Mouse (Mus musculus) adrenal gland, adult 2 months (tissue): ENCODE data around the gene R3hdml. TPM values are rescaled to one million over a fixed set of nuclear protein-coding genes. Genes with fewer than 3 reads are reported as not detected.

Experiments
- DNase-seq: peaks from one replicate; pipeline ENCODE4 v3.0.0; 2021
- polyA plus RNA-seq: library from polyadenylated mRNA; depleted of rRNA; stranded (reverse); fragments of >200 nt; gene quantifications from 2 replicates; pipeline ENCODE4 v1.2.3, GENCODE M21; 2012
- total RNA-seq, 2 experiments: library from RNA; stranded (reverse); gene quantifications; 2 replicates each; pipeline ENCODE4 v1.2.3; 2021

Gene R3hdml
- total and polyA plus RNA-seq, 3 experiments, result not detected

- DNase-seq, result peak; percentile 96
These were observed 19.7 kb upstream of the R3hdml start, which contains the start of gene Fitm2 for GRCm38 (mm10) chr2:163472466-163472851. Fitm2 (minus strand) TSS chr2:163472629.

GRCm38 (mm10) chr2:163480191-163480825 lies 11.8 kb upstream of the R3hdml start:
- DNase-seq, result peak; percentile 56

GRCm38 (mm10) chr2:163481539-163482029 lies 10.5 kb upstream of the R3hdml start:
- no peak for DNase-seq

GRCm38 (mm10) chr2:163487360-163487759 lies 4.8 kb upstream of the R3hdml start:
- no peak for DNase-seq

- DNase-seq, result no peak
These were observed 2.3 kb upstream of the R3hdml start for GRCm38 (mm10) chr2:163489725-163490291.

GRCm38 (mm10) chr2:163490656-163491055 lies 1.5 kb upstream of the R3hdml start:
- no peak for DNase-seq

- no peak for DNase-seq
These were observed 767 bp upstream of the R3hdml start for GRCm38 (mm10) chr2:163491351-163491750.

GRCm38 (mm10) chr2:163493031-163493430 lies 913 bp downstream of the R3hdml start:
- no peak for DNase-seq

GRCm38 (mm10) chr2:163493976-163494375 lies 1.9 kb downstream of the R3hdml start:
- DNase-seq, result peak; percentile 9

GRCm38 (mm10) chr2:163494456-163494855 lies 2.3 kb downstream of the R3hdml start:
- DNase-seq, result no peak

- DNase-seq, result no peak
These were observed 10.1 kb downstream of the R3hdml start for GRCm38 (mm10) chr2:163502219-163502618.

GRCm38 (mm10) chr2:163503191-163503590 lies 11.1 kb downstream of the R3hdml start:
- DNase-seq, result no peak

- no peak for DNase-seq
These were observed 14.3 kb downstream of the R3hdml start, which contains the start of gene Hnf4a for GRCm38 (mm10) chr2:163506300-163507004. Hnf4a (plus strand) TSS chr2:163506808.

- DNase-seq, result peak; percentile 11
These were observed 33.7 kb downstream of the R3hdml start for GRCm38 (mm10) chr2:163525761-163526243.

- no peak for DNase-seq
These were observed 35.4 kb downstream of the R3hdml start for GRCm38 (mm10) chr2:163527497-163527896.

GRCm38 (mm10) chr2:163530418-163530817 lies 38.3 kb downstream of the R3hdml start:
- no peak for DNase-seq

GRCm38 (mm10) chr2:163531917-163532316 lies 39.8 kb downstream of the R3hdml start:
- peak; percentile 78 for DNase-seq

- no peak for DNase-seq
These were observed 41.1 kb downstream of the R3hdml start for GRCm38 (mm10) chr2:163533226-163533625.

- peak; percentile 85 for DNase-seq
These were observed 42.9 kb downstream of the R3hdml start for GRCm38 (mm10) chr2:163534958-163535524.

- no peak for DNase-seq
These were observed 45.3 kb downstream of the R3hdml start for GRCm38 (mm10) chr2:163537443-163537842.

- DNase-seq, result no peak
These were observed 46.3 kb downstream of the R3hdml start for GRCm38 (mm10) chr2:163538410-163538809.

- DNase-seq, result no peak
These were observed 47.4 kb downstream of the R3hdml start for GRCm38 (mm10) chr2:163539321-163540040.
